Mouse (Mus musculus) urinary bladder, postnatal 36 days (tissue): ENCODE measurements at regions not wholly inside any gene's neighbourhood (a gene's known extent, or its start where the extent isn't known, plus 50 kb on each side); places are given as distances from the start of the nearest gene placed in this dataset.

Source experiments
- DNase-seq, 2 experiments: peaks; one replicate each; pipeline ENCODE4 v3.0.0; 2022; ENCODE audit warnings: low spot score in 2 of 2, mixed read lengths in 1 of 2

GRCm38 (mm10) chr10:110650851-110651250 lies 94.4 kb upstream of the E2f7 start:
- DNase-seq: no peak

- DNase-seq: no peak
Measured at GRCm38 (mm10) chr10:110654070-110654469, 91.2 kb upstream of the E2f7 start.

- no peak for DNase-seq
Measured at GRCm38 (mm10) chr10:110658153-110658695, 87.0 kb upstream of the E2f7 start.

- no peak for DNase-seq
Measured at GRCm38 (mm10) chr10:110676503-110676902, 68.7 kb upstream of the E2f7 start.
